Mouse (Mus musculus) kidney, adult 2 months (tissue): ENCODE measurements around the gene Il22ra1.

Source experiments
- CTCF ChIP-seq: fragments of 200-500 bp; conservative IDR thresholded peaks from 2 replicates; pipeline ENCODE4 v1.5.1; 2011; ENCODE audit warnings: low read depth, mild to moderate bottlenecking, control low read depth, low read length, moderate library complexity, mixed read lengths; ENCODE audit not compliant: insufficient read depth, insufficient read length
- POLR2A ChIP-seq: fragments of 200-500 bp; IDR thresholded peaks from one replicate; pipeline ENCODE4 v1.6.1; 2011; ENCODE audit warnings: low read depth, low read length, control low read depth

DNA sequence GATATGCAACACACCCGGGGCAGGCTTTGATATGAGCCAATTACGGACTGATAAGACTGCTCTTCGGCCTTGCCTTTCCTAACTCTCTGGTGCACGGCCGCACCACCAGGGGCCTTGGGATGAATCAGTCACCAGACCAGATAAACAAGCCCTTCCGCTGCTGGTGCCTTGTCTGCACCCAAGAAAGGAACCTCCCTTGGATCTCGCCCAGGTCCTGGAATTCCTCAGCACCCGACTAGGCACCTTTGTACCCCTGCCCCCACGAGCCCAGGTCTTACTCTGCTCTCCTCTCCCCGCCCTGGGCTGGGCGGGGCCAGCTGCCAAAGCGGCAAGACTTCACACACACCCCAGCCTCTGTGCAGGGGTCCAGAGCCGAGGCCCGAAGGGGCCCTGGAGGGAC, at the start of gene Il22ra1:
- TF ChIP-seq CTCF (0 out of 2 replicates have a peak, but pooled peaks have one; percentile 18), POLR2A (no peak)
